Mouse (Mus musculus): ENCODE data around the gene Vmn1r118. TPM values are rescaled to one million over a fixed set of nuclear protein-coding genes. Genes with fewer than 3 reads are reported as not detected.
"Not testable (repeated sequence)": the region's sequence is repeated elsewhere in the genome, so short reads cannot be mapped to it uniquely, and the experiment has no call there.

Vmn1r118 gene
- not detected for total RNA-seq (2021)
- long read RNA-seq, experiment 1 = 0 reads
- long read RNA-seq, experiment 2 = 0 reads

- not testable (repeated sequence) for DNase-seq
Observed at GRCm38 (mm10) chr7:20912247-20912646, at the start of gene Vmn1r118. Gene Vmn1r118, minus strand, starts transcription at chr7:20912347.

DNA sequence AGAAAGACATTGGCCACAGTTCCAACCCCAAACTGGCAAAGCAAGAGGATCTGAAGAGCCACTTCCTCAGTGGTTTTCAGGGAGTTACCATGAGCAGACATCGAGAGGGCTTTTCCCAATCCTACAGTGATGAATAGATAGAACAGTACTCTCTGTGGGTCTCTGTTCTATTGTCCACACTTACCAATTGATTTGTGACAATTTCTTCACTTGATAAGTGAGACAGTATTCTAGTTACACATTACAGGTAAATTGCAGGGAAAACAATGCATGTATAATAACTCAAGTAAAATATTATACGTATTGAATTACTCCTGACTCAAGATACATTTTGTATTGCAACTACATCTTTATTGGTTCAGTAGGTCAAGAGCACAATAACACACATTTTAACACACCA, 28.1 kb downstream of the Vmn1r118 start, which contains the start of gene Vmn1r117:
Gene Vmn1r117 (minus strand): TSS at position 101 of the 400 bp plus-strand sequence.
- not testable (repeated sequence) for DNase-seq

DNA sequence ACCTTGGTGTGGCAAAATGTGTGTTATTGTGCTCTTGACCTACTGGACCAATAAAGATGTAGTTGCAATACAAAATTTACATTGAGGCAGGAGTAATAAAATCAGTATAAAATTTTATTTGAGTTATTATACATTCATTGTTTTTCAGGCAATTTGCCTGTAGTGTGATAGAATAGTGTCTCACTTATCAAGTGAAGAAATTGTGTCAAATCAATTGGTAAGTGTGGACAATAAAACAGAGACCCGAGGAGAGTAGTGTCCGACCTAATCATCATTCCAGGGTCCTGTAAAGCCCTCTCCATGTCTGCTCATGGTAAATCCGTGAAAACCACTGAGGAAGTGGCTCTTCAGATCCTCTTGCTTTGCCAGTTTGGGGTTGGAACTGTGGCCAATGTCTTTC, 40.2 kb downstream of the Vmn1r118 start, which contains the start of gene Vmn1r116:
Gene Vmn1r116 (plus strand): TSS at position 301 of the 400 bp plus-strand sequence.
- DNase-seq = not testable (repeated sequence)

Other genes starting within 250 kb of the Vmn1r118 start
- not detected for gene Vmn1r107, start 243.4 kb downstream of the Vmn1r118 start, total RNA-seq (2021)
- not detected for gene Vmn1r111, start 209.1 kb downstream of the Vmn1r118 start, total RNA-seq (2021)
- gene Gm10668, start 181.7 kb downstream of the Vmn1r118 start, total RNA-seq (2021) = not detected
- not detected for gene Vmn1r112, start 141.2 kb downstream of the Vmn1r118 start, total RNA-seq (2021)
- gene Vmn1r113, start 125.1 kb downstream of the Vmn1r118 start, total RNA-seq (2021) = not detected
- not detected for gene Vmn1r114, start 100.2 kb downstream of the Vmn1r118 start, total RNA-seq (2021)
- gene Vmn1r115, start 67.4 kb downstream of the Vmn1r118 start, total RNA-seq (2021) = not detected
- gene Vmn1r116, start 40.1 kb downstream of the Vmn1r118 start, total RNA-seq (2021) = not detected
- not detected for gene Vmn1r117, start 28.2 kb downstream of the Vmn1r118 start, total RNA-seq (2021)
- gene Vmn1r119, start 100.1 kb upstream of the Vmn1r118 start, total RNA-seq (2021) = not detected
- gene Vmn1r120, start 141.4 kb upstream of the Vmn1r118 start, total RNA-seq (2021) = not detected
- not detected for gene Vmn1r121, start 186.2 kb upstream of the Vmn1r118 start, total RNA-seq (2021)
- gene Vmn1r122, start 221.8 kb upstream of the Vmn1r118 start, total RNA-seq (2021) = not detected
- not detected for gene Vmn1r123, start 249.8 kb upstream of the Vmn1r118 start, total RNA-seq (2021)